10 mouse cellular contexts compared by ENCODE assay signal in genomic region chr6:113457952-113458534, GRCm38 (mm10). TPM values are rescaled to one million over a fixed set of nuclear protein-coding genes. Genes with fewer than 3 reads are reported as not detected.
DNase-seq lines count a peak whose midpoint lies in the region; ATAC-seq lines count a peak whose summit lies in the region.
"Had no signal": no experiment of that assay in that cellular context is flagged by ENCODE, and none has a peak within 500 bp of the region (broad histone marks: within the 10 kb centered on the region; RNA-seq: fewer than 3 reads in every experiment).

TSS of gene Il17re (plus strand) at chr6:113458484.

- WGBS in lung, embryonic 16.5 days: 38% methylated on average over 10 of the region's 10 CpGs
- WGBS in embryonic facial prominence, embryonic 10.5 days: 63% methylated on average over 10 of the region's 10 CpGs
- WGBS in intestine, embryonic 16.5 days: 54% methylated on average over 10 of the region's 10 CpGs

- H3K4me1 ChIP-seq in lung, embryonic 16.5 days (replicated peaks; ENCODE audit: control insufficient read depth, insufficient read depth, low read length): peaks cover 4% of the 10 kb centered on the region
- peaks cover 15% of the 10 kb centered on the region for H3K4me1 ChIP-seq in embryonic facial prominence, embryonic 10.5 days
- H3K4me1 ChIP-seq in intestine, embryonic 16.5 days (ENCODE audit: control insufficient read depth, insufficient read depth, low read length): no peaks in the 10 kb centered on the region
- H3K4me1 ChIP-seq: liver, embryonic 15.5 days had no signal

- ATAC-seq in lung, embryonic 16.5 days (ENCODE audit: low read depth): no peak; the same call in 1 of the 2 replicates
- ATAC-seq in intestine, embryonic 16.5 days: no peak

- DNase-seq in lung, postnatal 36 days: no peak
- no peak for DNase-seq in embryonic facial prominence, embryonic 10.5 days (ENCODE audit: low spot score)
- peak; percentile 64 for DNase-seq in thymus, postnatal 25 days
- DNase-seq in embryo, embryonic 9.5 days (ENCODE audit: extremely low spot score): no peak
- DNase-seq in layer of hippocampus, adult 9-11 months: no peak
- DNase-seq: gastrocnemius, adult 2 months had no signal

- peak within 1 kb of the TSS; percentile 41 for H3K4me3 ChIP-seq in lung, embryonic 16.5 days (ENCODE audit: low read length)
- H3K4me3 ChIP-seq in embryonic facial prominence, embryonic 10.5 days: no peak within 1 kb of the TSS
- peak within 1 kb of the TSS; percentile 27 for H3K4me3 ChIP-seq in intestine, embryonic 16.5 days (ENCODE audit: low read length)
- H3K4me3 ChIP-seq: erythroblast, embryonic 14.5 days; gastrocnemius, adult 2 months; liver, embryonic 15.5 days had no signal

- H3K36me3 ChIP-seq in lung, embryonic 16.5 days (ENCODE audit: control insufficient read depth, insufficient read depth, low read length): no peaks in the 10 kb centered on the region
- H3K36me3 ChIP-seq in embryonic facial prominence, embryonic 10.5 days (replicated peaks): no peaks in the 10 kb centered on the region
- no peaks in the 10 kb centered on the region for H3K36me3 ChIP-seq in intestine, embryonic 16.5 days (ENCODE audit: control insufficient read depth, insufficient read depth, low read length)
- H3K36me3 ChIP-seq: liver, embryonic 15.5 days had no signal

- H3K9ac ChIP-seq in lung, embryonic 16.5 days (ENCODE audit: low read length): peak within 1 kb of the TSS; percentile 65
- H3K9ac ChIP-seq in intestine, embryonic 16.5 days (ENCODE audit: low read depth, low read length): peak within 1 kb of the TSS; percentile 64
- H3K9ac ChIP-seq: liver, embryonic 15.5 days had no signal

- no peaks in the 10 kb centered on the region for H3K9me3 ChIP-seq in lung, embryonic 16.5 days (ENCODE audit: control insufficient read depth, low read length)
- no peaks in the 10 kb centered on the region for H3K9me3 ChIP-seq in embryonic facial prominence, embryonic 10.5 days
- no peaks in the 10 kb centered on the region for H3K9me3 ChIP-seq in intestine, embryonic 16.5 days (ENCODE audit: control insufficient read depth, low read length)
- H3K9me3 ChIP-seq: liver, embryonic 15.5 days had no signal

- H3K27me3 ChIP-seq in lung, embryonic 16.5 days (ENCODE audit: control insufficient read depth, insufficient read depth, low read depth, low read length): no peaks in the 10 kb centered on the region
- H3K27me3 ChIP-seq in embryonic facial prominence, embryonic 10.5 days (replicated peaks; ENCODE audit: low read depth, poor library complexity, severe bottlenecking): no peaks in the 10 kb centered on the region
- no peaks in the 10 kb centered on the region for H3K27me3 ChIP-seq in intestine, embryonic 16.5 days (replicated peaks; ENCODE audit: control insufficient read depth, insufficient read depth, low read length)

- H3K4me2 ChIP-seq in lung, embryonic 16.5 days (ENCODE audit: low read depth, low read length): peak within 1 kb of the TSS; percentile 53
- peak within 1 kb of the TSS; percentile 30 for H3K4me2 ChIP-seq in intestine, embryonic 16.5 days (ENCODE audit: low read depth, low read length)
- H3K4me2 ChIP-seq: liver, embryonic 15.5 days had no signal

- H3K27ac ChIP-seq in lung, embryonic 16.5 days (ENCODE audit: low read length): peak within 1 kb of the TSS; percentile 69
- H3K27ac ChIP-seq in embryonic facial prominence, embryonic 10.5 days (replicated peaks): 0 out of 2 replicates have a peak within 1 kb of the TSS, but pooled peaks have one; percentile 6
- H3K27ac ChIP-seq in intestine, embryonic 16.5 days (ENCODE audit: low read length): no peak within 1 kb of the TSS
- H3K27ac ChIP-seq: gastrocnemius, adult 2 months; liver, embryonic 15.5 days had no signal

RNA-seq across cellular contexts. Expression of gene Il17re, which starts in this region (rescaled TPM):
- polyA plus RNA-seq in lung, embryonic 16.5 days (2015; fragmentation: Nextera tagmentation; extraction: Ambion mirVana): 25.8 and 28.2 TPM in 2 replicates
- polyA plus RNA-seq in embryonic facial prominence, embryonic 10.5 days (2016; fragmentation: Nextera tagmentation; extraction: Ambion mirVana): 3.7 and 4.0 TPM in 2 replicates
- 7.7 and 9.5 TPM in 2 replicates for polyA plus RNA-seq in intestine, embryonic 16.5 days (2015; fragmentation: Nextera tagmentation; extraction: Ambion mirVana)
- polyA plus RNA-seq: erythroblast, embryonic 14.5 days had no signal
